Mouse (Mus musculus) erythroblast, embryonic 14.5 days (primary cell): Measurements from ENCODE around the gene Nup188. TPM values are rescaled to one million over a fixed set of nuclear protein-coding genes. Genes with fewer than 3 reads are reported as not detected.
A peak's percentile ranks its signal among the peaks of the same experiment; 100 is the strongest.

Source experiments
- H3K27me3 ChIP-seq: 2 replicates; pipeline ENCODE4 v1.6.1; 2012; ENCODE audit warnings: inconsistent platforms; ENCODE audit not compliant: control insufficient read depth
- H3K36me3 ChIP-seq: 2 replicates; pipeline ENCODE4 v1.6.1; 2012; ENCODE audit warnings: mild to moderate bottlenecking, inconsistent platforms; ENCODE audit not compliant: control insufficient read depth
- H3K4me1 ChIP-seq: 2 replicates; pipeline ENCODE4 v1.6.1; 2012; ENCODE audit warnings: inconsistent platforms; ENCODE audit not compliant: control insufficient read depth
- H3K4me3 ChIP-seq: replicated peaks from 2 replicates; pipeline ENCODE3; 2012; ENCODE audit warnings: moderate library complexity, mild to moderate bottlenecking, inconsistent platforms
- H3K9me3 ChIP-seq: 2 replicates; pipeline ENCODE4 v1.6.1; 2012; ENCODE audit warnings: low read length, inconsistent platforms, mixed read lengths; ENCODE audit not compliant: control insufficient read depth
- GATA1 ChIP-seq: IDR thresholded peaks from 2 replicates; pipeline ENCODE4 v1.6.1; 2012; ENCODE audit warnings: low read length, inconsistent platforms, mixed read lengths
- TAL1 ChIP-seq: IDR thresholded peaks from 3 replicates; pipeline ENCODE4 v1.6.1; 2012; ENCODE audit warnings: low read length, inconsistent platforms, mixed read lengths
- polyA plus RNA-seq: library from polyadenylated mRNA; stranded (reverse); fragments of >175 nt; gene quantifications from 2 replicates; pipeline ENCODE4 v1.2.3, GENCODE M21; 2012

Gene Nup188
- polyA plus RNA-seq, 1 experiment, result 10.7 TPM

DNA sequence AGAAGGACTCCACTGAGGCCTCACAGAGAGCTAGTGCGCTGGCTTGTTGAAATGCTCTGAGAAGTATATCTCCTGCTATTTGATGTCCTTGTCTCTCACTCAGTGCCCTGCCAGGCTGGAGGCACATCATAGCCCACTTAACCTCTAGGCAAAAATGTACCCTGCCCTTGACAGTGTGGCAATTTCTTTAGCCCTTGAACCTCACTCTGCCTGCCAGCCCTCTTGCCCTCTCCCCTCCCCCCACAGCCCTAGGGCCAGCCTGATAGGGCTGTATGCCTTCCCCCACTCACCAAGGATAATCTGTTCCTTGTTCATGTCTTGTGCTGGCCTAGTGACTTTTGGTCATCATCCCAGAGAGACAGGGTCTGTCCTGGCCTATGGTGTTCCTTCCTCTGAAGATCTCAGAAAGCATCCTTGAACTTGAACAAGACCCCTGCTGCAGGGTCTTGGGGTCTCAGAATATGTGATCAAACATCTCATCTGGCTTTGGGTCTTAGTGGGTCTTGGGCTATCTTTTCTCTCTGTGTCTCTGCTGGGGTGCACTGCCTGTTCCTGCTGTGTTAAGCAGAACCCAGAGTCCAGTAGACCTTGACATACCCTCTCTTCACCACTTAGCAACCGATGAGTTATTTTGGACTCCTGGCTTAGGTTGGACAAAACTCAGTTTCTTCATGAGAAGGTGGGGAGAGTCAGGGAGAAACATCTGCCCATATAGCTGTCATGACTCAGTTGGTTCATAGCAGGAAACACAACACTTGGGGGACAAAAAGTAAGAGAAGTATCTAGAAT lies 79.3 kb downstream of the Nup188 start:
- Histone ChIP-seq H3K36me3 (peaks cover 40% of the 10 kb centered on the region), H3K4me3 (peak overlapping the region; percentile 84)
- TF ChIP-seq GATA1 (no peak), TAL1 (no peak)

DNA sequence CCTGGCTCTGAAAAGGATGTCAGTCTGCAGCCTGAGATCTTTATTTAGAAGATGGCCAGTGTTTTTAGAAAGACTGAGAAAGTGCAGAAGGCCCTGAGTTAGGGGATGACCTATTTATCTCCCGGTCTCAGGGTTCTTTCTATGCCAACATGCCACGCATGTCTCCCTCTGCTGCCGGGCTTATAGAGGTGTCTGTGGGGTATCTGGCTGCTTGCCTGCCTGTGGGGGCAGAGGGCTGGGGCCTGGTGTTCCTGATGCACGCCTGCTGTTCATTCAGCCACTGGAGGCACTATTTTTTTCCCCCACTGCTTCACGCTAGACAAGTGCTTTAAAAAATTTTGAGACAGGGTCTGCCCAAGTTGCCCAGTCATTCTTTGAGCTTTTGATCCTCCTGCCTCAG lies 80.0 kb downstream of the Nup188 start:
- TF ChIP-seq GATA1, result no peak
- TF ChIP-seq TAL1, result no peak
- no peaks in the 10 kb centered on the region for H3K27me3 ChIP-seq
- peaks cover 48% of the 10 kb centered on the region for H3K36me3 ChIP-seq
- peaks cover 4% of the 10 kb centered on the region for H3K9me3 ChIP-seq
- H3K4me1 ChIP-seq, result peaks cover 36% of the 10 kb centered on the region
- H3K4me3 ChIP-seq, result no peak overlapping the region

More for the DNA sequence above, 79.3 kb downstream of the Nup188 start:
- Histone ChIP-seq H3K27me3 (no peaks in the 10 kb centered on the region), H3K9me3 (peaks cover 4% of the 10 kb centered on the region), H3K4me1 (peaks cover 33% of the 10 kb centered on the region)

DNA sequence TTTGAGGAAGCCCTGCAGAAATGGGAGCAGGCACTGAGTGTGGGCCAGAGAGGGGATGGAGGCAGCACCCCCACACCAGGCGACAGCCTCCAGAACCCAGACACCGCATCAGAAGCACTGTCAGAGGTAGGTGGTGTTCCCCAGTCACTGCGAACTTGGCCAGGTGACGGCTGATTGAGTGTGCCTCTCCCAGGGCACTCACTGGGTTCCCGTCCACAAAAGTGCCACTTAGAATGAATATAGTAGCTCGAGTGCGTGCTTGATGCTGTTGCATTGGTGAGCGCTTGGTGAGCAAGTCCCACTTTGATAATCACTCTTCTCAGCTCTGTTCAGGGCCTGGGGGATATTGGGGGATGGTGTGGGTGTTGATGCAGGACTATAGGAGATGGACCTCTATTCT lies 85.3 kb downstream of the Nup188 start:
- Histone ChIP-seq H3K36me3 (peaks cover 90% of the 10 kb centered on the region), H3K27me3 (no peaks in the 10 kb centered on the region), H3K4me3 (no peak overlapping the region), H3K4me1 (peaks cover 25% of the 10 kb centered on the region), H3K9me3 (no peaks in the 10 kb centered on the region)
- TF ChIP-seq GATA1, result no peak
- TF ChIP-seq TAL1, result no peak

DNA sequence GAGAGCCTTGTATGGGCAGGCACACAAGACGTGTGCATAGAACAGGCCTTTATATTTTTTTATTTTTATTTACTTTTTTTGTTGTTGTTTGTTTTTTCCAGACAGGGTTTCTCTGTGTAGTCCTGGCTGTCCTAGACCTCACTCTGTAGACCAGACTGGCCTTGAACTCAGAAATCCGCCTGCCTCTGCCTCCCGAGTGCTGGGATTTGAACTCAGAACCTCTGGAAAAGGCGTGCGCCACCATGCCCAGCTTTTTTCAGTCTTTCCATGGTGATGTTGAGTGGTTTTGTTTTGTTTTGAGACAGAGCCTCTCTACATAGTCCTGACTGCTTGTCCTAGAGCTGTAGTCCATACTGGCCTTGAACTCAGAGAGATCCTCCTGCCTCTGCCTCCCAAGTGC lies 86.5 kb downstream of the Nup188 start:
- Histone ChIP-seq H3K4me3 (no peak overlapping the region), H3K36me3 (peaks cover 91% of the 10 kb centered on the region), H3K9me3 (no peaks in the 10 kb centered on the region), H3K4me1 (peaks cover 29% of the 10 kb centered on the region), H3K27me3 (no peaks in the 10 kb centered on the region)
- TF ChIP-seq GATA1 (no peak), TAL1 (no peak)

DNA sequence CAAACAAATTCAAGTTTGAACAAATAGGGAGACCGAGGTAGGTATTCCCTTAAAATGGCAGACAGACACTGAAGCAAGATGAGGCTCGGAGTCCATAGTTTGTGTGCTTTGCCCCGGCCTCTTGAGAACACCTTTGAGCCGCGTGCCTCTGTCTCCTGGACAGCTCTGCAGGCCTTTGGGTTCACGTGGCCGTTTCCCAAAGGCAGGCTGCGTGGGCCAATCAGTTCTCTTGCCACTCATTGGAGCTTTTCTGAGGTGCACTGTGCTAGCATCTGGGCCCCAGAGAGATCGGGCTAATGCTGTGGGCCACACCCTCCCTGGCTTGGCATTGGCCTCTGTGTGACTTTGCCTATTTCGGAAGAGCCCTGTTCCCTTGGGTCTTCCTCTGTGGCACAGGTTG lies 89.7 kb downstream of the Nup188 start:
- Histone ChIP-seq H3K4me3 (no peak overlapping the region), H3K36me3 (peaks cover 87% of the 10 kb centered on the region), H3K4me1 (peaks cover 48% of the 10 kb centered on the region), H3K9me3 (no peaks in the 10 kb centered on the region), H3K27me3 (no peaks in the 10 kb centered on the region)
- TF ChIP-seq GATA1 (no peak), TAL1 (no peak)

DNA sequence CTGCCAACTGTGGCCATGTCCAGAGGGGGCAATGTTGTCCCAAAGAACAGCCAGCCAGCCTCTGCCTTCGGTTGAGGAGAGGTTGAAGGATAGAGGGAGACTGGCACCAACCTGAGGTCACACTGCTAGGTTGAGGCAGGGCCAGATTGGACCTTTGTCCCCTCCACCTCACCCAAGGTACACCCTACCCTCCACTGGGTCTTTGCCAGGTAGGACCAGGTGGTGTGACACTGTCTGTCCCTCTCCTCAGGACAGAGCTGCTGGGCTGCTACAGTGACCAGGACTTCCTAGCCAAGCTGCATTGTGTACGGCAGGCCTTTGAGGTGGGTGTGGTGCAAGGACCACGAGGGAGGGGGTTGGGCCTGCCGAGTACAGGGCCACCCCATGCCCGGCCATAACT lies 91.5 kb downstream of the Nup188 start:
- no peaks in the 10 kb centered on the region for H3K27me3 ChIP-seq
- H3K4me3 ChIP-seq, result no peak overlapping the region
- no peaks in the 10 kb centered on the region for H3K9me3 ChIP-seq
- peaks cover 91% of the 10 kb centered on the region for H3K36me3 ChIP-seq
- peaks cover 58% of the 10 kb centered on the region for H3K4me1 ChIP-seq
- TF ChIP-seq TAL1 (no peak), GATA1 (no peak)

DNA sequence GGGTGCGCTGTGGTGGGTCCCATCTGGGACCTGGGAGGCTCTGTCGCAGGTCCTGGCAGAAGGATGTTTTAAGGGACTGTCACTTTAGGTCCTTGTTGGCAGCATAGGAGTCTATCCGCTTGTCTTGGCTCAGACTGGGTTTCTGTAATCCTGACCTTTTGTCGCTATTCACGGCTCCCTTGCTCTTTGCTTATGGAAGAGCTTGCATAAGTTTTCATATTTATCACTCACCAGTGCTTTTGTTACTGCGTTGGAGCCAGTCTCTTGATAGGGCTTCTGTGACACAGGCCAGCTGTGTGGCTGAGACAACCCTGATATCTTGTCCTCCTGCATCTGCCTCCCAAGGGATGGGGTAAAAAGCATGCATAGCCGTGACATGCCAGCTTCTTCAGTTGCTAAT lies 93.1 kb downstream of the Nup188 start:
- H3K4me1 ChIP-seq, result peaks cover 73% of the 10 kb centered on the region
- no peaks in the 10 kb centered on the region for H3K9me3 ChIP-seq
- H3K36me3 ChIP-seq, result peaks cover 93% of the 10 kb centered on the region
- no peaks in the 10 kb centered on the region for H3K27me3 ChIP-seq
- TF ChIP-seq TAL1, result no peak
- no peak for TF ChIP-seq GATA1
- no peak overlapping the region for H3K4me3 ChIP-seq

DNA sequence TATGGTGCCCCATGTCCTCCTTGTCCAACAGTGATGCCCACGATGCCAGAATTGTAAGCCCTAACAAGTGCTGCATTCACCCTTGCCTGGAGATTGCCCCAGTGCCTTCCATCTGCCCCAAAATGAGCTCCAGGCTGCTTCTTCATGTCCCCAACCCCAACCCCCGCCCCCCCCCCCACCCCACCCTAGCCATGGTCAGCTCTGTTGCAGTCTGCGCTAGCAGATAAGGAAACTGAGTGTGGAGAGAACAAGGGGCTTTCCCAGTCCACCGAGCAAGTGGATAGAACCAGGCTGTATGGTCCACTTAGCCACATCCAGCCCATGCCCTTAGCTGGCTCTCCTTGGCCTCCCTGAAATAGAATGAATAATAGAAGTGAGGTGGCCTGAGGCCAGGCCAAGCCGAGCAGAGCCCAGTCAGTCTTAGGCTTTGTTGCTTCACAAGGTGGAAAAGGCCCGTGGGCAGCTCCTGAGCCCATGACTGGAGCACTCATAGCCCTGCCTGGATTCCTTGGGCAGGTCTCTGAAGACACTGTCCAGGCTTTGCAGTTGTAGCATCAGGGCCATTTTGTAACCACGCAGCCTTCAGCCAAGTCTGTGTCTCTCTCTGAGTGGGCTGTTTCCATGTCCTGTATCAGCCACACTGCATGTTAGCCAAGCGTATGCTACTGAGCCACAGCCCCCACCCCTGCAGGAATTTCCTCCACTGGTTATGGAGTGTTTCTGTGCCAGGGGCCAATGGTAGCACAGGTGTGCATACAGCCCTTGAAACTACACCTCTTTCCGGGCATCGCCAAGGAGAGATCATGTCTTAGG lies 94.6 kb downstream of the Nup188 start:
- peaks cover 80% of the 10 kb centered on the region for H3K4me1 ChIP-seq
- peaks cover 96% of the 10 kb centered on the region for H3K36me3 ChIP-seq
- no peak for TF ChIP-seq GATA1
- TF ChIP-seq TAL1, result no peak
- peak overlapping the region; percentile 18 for H3K4me3 ChIP-seq
- no peaks in the 10 kb centered on the region for H3K27me3 ChIP-seq
- no peaks in the 10 kb centered on the region for H3K9me3 ChIP-seq

DNA sequence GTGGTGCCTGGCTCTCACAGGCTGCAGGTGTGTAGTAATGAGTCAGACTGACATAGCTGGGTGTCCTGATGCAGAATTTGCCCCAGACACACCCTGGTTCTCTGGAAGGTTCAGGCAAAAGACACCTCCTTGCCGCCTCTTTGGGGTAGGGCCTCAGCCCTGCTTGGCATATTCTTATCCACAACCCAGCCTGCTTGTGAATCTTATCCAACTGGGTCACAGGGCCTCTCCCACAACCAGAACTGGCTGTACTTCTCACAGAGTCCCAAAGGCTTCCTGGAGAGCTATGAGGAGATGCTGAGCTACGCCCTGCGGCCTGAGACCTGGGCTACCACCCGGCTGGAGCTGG lies 95.2 kb downstream of the Nup188 start:
- Histone ChIP-seq H3K4me1 (peaks cover 75% of the 10 kb centered on the region), H3K4me3 (peak overlapping the region; percentile 34), H3K36me3 (peaks cover 91% of the 10 kb centered on the region), H3K27me3 (no peaks in the 10 kb centered on the region), H3K9me3 (no peaks in the 10 kb centered on the region)
- TF ChIP-seq GATA1 (no peak), TAL1 (no peak)
